Mouse (Mus musculus) kidney, embryonic 16.5 days (tissue): Measurements from ENCODE around the gene Tex33. TPM values are rescaled to one million over a fixed set of nuclear protein-coding genes. Genes with fewer than 3 reads are reported as not detected.

Source experiments
- ATAC-seq: fragments of 200-750 bp; cut with Nextera tagmentation; 2 replicates; pipeline ENCODE4 v1.8.0; 2017; ENCODE audit warnings: moderate TSS enrichment; ENCODE audit not compliant: low FRiP score, low TSS enrichment
- H3K27ac ChIP-seq: fragments of 300-500 bp; sonication (generic); 2 replicates; pipeline ENCODE4 v1.5.1; 2014; ENCODE audit warnings: low read length
- H3K27me3 ChIP-seq: fragments of 300-500 bp; sonication (generic); 2 replicates; pipeline ENCODE4 v1.6.1; 2014; ENCODE audit warnings: low read length, control low read depth, mixed read lengths; ENCODE audit not compliant: insufficient read depth
- H3K36me3 ChIP-seq: fragments of 300-500 bp; sonication (generic); 2 replicates; pipeline ENCODE4 v1.6.1; 2014; ENCODE audit warnings: low read length, control low read depth, mixed read lengths; ENCODE audit not compliant: insufficient read depth
- H3K4me1 ChIP-seq: fragments of 300-500 bp; sonication (generic); 2 replicates; pipeline ENCODE4 v1.6.1; 2014; ENCODE audit warnings: low read length, control low read depth, mixed read lengths; ENCODE audit not compliant: insufficient read depth
- H3K4me2 ChIP-seq: fragments of 300-500 bp; sonication (generic); replicated peaks from 2 replicates; pipeline ENCODE4 v1.6.1; 2014; ENCODE audit warnings: low read depth, low read length
- H3K4me3 ChIP-seq: fragments of 300-500 bp; sonication (generic); 2 replicates; pipeline ENCODE4 v1.5.1; 2014; ENCODE audit warnings: mild to moderate bottlenecking, low read length
- H3K9ac ChIP-seq: fragments of 300-500 bp; sonication (generic); replicated peaks from 2 replicates; pipeline ENCODE4 v1.6.1; 2014; ENCODE audit warnings: low read length
- H3K9me3 ChIP-seq: fragments of 300-500 bp; sonication (generic); 2 replicates; pipeline ENCODE4 v1.6.1; 2016; ENCODE audit warnings: low read length, control low read depth
- WGBS: fragments of 180-500 bp; shearing (Covaris S2); extraction: QIAGEN DNeasy Blood & Tissue Kit; methylation state at CpG from one replicate; pipeline ENCODE4 v1.1.7; 2014; 5-methylcytosine and 5-hydroxymethylcytosine counted together
- polyA plus RNA-seq: library from polyadenylated mRNA; unstranded; fragments of >200 nt; fragmentation: Nextera tagmentation; extraction: Ambion mirVana; gene quantifications from 2 replicates; pipeline ENCODE4 v1.2.1, GENCODE M21; 2015

Gene Tex33
- polyA plus RNA-seq, 1 experiment from 2014 or later: not detected

DNA sequence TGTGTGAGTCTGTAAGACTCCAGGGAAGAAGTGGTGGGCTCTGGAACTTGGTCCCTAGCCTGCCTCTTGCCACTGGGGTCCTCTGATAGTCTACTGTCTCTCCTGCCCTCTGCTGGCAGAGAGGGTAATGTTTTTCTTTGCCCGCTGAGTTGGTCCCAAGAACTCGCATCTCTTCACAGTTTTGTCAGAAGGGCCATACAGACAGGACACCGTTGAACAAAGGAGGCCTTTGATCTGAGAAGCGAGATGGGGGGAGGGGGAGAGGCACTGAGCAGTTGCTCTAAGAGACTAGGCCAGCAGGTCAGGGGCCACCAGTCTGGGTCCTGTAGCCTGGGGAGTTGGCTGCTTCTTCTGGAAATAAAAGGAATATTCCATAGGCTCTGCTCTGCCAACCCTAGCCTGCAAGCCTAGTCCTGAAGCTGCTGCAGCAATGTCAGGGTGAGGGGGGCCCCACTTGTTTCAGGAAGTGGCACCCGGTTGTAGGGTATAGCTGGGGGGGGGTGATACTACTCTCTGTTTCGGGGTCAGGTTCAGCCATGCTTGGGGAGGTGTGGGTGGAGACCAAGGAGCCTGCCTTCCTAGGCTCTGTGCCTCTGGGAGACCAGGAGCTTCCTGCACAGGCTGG is 39.3 kb upstream of the Tex33 start:
- Histone ChIP-seq H3K36me3 (peaks cover 11% of the 10 kb centered on the region; the same call in 1 of the 2 replicates), H3K4me3 (no peak overlapping the region), H3K9me3 (no peaks in the 10 kb centered on the region), H3K4me1 (peaks cover 42% of the 10 kb centered on the region), H3K27ac (no peak overlapping the region), H3K4me2 (no peak overlapping the region), H3K9ac (no peak overlapping the region), H3K27me3 (no peaks in the 10 kb centered on the region)
- ATAC-seq: no peak
- WGBS: 25% methylated on average over 6 of the region's 6 CpGs

DNA sequence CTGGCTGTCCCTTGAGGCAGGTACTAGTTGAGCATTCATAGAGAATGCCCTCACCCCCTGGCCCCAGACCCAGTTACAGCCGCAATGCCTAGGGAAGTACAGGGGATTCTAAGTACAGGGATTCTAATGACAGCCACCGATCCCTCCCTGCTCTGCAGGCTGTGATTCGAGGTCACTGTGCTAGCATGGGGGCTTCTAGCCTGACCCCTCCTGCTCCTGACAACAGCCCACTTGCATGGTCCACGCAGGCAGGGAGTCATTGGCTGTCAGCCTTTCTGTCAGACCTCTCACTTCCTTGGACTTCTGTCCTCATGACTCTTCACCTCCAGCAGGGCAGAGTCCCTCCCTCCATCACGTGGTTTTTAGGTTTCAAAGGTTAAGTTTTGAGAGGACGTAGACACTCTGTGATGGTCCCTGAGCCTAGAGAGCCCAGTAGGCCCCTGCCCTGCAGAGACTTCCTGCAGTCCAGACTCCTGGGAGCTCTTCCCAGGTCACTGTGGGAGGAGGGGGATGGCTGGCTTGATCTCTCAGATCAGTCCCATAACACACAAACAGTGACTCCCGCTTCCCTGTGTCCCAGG is 35.9 kb upstream of the Tex33 start:
- no peaks in the 10 kb centered on the region for H3K9me3 ChIP-seq
- H3K36me3 ChIP-seq: peaks cover 11% of the 10 kb centered on the region; the same call in 1 of the 2 replicates
- no peak overlapping the region for H3K4me2 ChIP-seq
- 65% methylated on average over 7 of the region's 7 CpGs for WGBS
- peaks cover 42% of the 10 kb centered on the region for H3K4me1 ChIP-seq
- H3K4me3 ChIP-seq: no peak overlapping the region
- H3K27ac ChIP-seq: peak overlapping the region; percentile 43
- no peaks in the 10 kb centered on the region for H3K27me3 ChIP-seq
- 0 out of 2 replicates have a peak overlapping the region, but pooled peaks have one; percentile 34 for H3K9ac ChIP-seq
- no peak for ATAC-seq

DNA sequence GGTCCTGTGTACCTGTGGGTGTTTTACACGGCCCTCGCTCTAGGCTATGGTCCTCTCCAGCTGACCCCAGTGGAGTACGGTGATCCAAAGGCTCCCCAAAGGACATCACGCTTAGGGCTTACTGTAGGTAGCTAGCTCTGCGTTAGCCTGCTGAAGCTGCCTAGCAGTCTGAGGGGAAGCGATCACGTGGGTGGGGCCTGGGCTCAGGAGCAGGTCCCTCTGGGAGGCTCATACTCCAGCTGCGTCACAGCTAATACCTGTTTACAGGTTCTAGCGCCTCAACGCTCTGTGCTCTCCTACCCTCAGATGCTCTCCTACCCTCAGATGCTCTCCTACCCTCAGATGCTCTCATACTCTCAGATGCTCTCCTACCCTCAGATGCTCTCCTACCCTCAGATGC is 35.2 kb upstream of the Tex33 start:
- Histone ChIP-seq H3K4me1 (peaks cover 35% of the 10 kb centered on the region), H3K36me3 (peaks cover 9% of the 10 kb centered on the region; the same call in 1 of the 2 replicates), H3K9ac (no peak overlapping the region), H3K9me3 (no peaks in the 10 kb centered on the region), H3K4me3 (no peak overlapping the region), H3K4me2 (no peak overlapping the region), H3K27me3 (no peaks in the 10 kb centered on the region), H3K27ac (no peak overlapping the region; the same call in 1 of the 2 replicates)
- no peak for ATAC-seq
- WGBS: 86% methylated on average over 10 of the region's 10 CpGs

GRCm38 (mm10) chr15:78429871-78430622 is 34.3 kb upstream of the Tex33 start:
- Histone ChIP-seq H3K27ac (peak overlapping the region; percentile 77), H3K4me3 (peak overlapping the region; percentile 82; the same call in 1 of the 2 replicates), H3K27me3 (no peaks in the 10 kb centered on the region), H3K4me2 (peak overlapping the region; percentile 83), H3K9me3 (no peaks in the 10 kb centered on the region), H3K4me1 (peaks cover 28% of the 10 kb centered on the region), H3K36me3 (peaks cover 6% of the 10 kb centered on the region; the same call in 1 of the 2 replicates), H3K9ac (peak overlapping the region; percentile 20; the same call in 1 of the 2 replicates)
- no peak for ATAC-seq
- 58% methylated on average over 13 of the region's 13 CpGs for WGBS

DNA sequence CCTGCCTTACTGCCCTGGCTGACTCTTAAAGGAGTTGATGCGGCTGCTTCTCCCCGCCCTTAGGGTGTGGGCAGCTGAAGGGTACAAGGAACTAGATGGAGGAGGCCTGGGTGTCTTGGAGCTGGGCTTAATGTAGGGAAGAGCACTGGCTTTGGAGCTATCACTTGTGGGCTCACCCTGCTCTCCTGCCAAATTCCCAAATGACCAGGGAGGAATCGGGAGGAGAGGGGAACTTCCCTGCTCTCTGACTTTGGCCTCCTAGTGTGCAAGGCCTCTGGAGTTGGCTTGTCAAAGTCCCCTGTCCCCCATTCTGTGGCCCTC is 33.4 kb upstream of the Tex33 start:
- 9% methylated on average over 3 of the region's 3 CpGs for WGBS
- ATAC-seq: no peak; the same call in 1 of the 2 replicates
- Histone ChIP-seq H3K36me3 (peaks cover 5% of the 10 kb centered on the region; the same call in 1 of the 2 replicates), H3K4me1 (peaks cover 28% of the 10 kb centered on the region), H3K4me2 (peak overlapping the region; percentile 83), H3K27ac (peak overlapping the region; percentile 77), H3K9ac (peak overlapping the region; percentile 76), H3K4me3 (peak overlapping the region; percentile 82), H3K27me3 (no peaks in the 10 kb centered on the region), H3K9me3 (no peaks in the 10 kb centered on the region)

DNA sequence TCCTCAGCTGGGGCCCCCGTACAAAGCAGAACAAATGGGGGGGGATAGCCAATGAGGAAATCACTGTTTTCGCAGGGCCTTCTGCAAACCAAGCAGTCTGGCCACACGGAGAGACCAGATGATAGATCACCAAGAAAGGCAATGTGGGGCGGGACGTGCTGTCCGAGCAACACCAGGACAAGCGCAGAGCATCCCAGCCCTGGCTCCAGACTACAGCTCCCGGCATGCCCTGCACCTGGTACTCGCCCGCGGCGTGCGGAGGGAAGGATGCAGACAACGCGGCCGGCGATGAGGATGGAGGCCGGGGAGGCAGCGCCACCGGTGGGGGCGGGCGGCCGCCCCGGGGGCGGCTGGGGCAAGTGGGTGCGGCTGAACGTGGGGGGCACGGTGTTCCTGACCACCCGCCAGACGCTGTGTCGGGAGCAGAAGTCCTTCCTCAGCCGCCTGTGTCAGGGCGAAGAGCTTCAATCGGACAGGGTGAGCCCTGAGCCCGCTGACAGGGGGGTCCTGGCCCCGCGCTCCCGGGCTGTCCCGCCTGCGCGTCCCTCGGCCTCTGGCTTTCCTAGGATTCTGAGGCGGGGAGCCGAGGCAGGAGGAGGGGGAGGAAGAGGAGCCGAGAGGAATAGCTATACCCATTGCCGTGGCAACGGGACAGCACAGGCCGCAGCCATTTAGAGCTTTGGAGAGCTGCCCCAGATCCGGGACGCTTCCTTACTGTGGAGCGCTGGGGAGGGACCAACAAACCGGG is 32.9 kb upstream of the Tex33 start, which contains the start of gene Kctd17:
Gene Kctd17, plus strand, starts transcription at position 174 of the 748 bp plus-strand sequence.
- WGBS: under 1% methylated on average over 50 of the region's 52 CpGs
- no peaks in the 10 kb centered on the region for H3K27me3 ChIP-seq
- peak; percentile 87 for ATAC-seq

DNA sequence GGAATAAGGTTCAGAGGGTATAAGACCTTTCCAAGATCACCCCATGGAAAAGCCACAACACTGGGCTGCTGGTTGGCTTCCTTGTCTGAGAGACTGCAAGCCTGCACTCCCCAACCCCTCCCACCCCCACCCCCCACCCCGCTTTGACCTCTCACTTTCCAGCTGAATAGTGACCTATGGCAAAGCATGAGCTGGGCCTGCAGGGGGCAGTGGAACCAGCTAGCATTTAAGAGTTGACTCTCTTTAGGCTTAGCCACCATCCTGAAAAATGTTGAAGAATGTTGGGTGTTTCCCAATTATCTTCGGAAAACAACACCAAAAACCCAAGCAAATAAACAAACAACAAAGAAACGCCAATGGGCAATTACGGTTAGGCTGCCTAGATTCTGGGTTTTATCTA is 29.5 kb upstream of the Tex33 start:
- WGBS: 74% methylated on average over 4 of the region's 4 CpGs
- H3K4me3 ChIP-seq: no peak overlapping the region
- peaks cover 18% of the 10 kb centered on the region for H3K4me1 ChIP-seq
- no peak for ATAC-seq
- H3K27me3 ChIP-seq: no peaks in the 10 kb centered on the region
- no peak overlapping the region for H3K4me2 ChIP-seq
- no peaks in the 10 kb centered on the region for H3K9me3 ChIP-seq
- H3K27ac ChIP-seq: no peak overlapping the region
- H3K36me3 ChIP-seq: no peaks in the 10 kb centered on the region
- H3K9ac ChIP-seq: no peak overlapping the region

More for the DNA sequence above, 32.9 kb upstream of the Tex33 start, which contains the start of gene Kctd17:
- H3K4me1 ChIP-seq: peaks cover 28% of the 10 kb centered on the region
- H3K4me3 ChIP-seq: peak within 1 kb of the TSS; percentile 82
- H3K27ac ChIP-seq: peak within 1 kb of the TSS; percentile 77
- H3K9ac ChIP-seq: peak within 1 kb of the TSS; percentile 76
- 0 out of 2 replicates have a peak, but pooled peaks cover 2% of the 10 kb centered on the region for H3K36me3 ChIP-seq
- H3K4me2 ChIP-seq: peak within 1 kb of the TSS; percentile 83
- no peaks in the 10 kb centered on the region for H3K9me3 ChIP-seq

GRCm38 (mm10) chr15:78424507-78424906 is 28.8 kb upstream of the Tex33 start:
- Histone ChIP-seq H3K27ac (no peak overlapping the region), H3K36me3 (no peaks in the 10 kb centered on the region), H3K27me3 (no peaks in the 10 kb centered on the region), H3K4me2 (no peak overlapping the region), H3K4me3 (no peak overlapping the region), H3K9me3 (no peaks in the 10 kb centered on the region), H3K9ac (no peak overlapping the region), H3K4me1 (peaks cover 11% of the 10 kb centered on the region)
- WGBS: 18% methylated on average over 11 of the region's 11 CpGs
- no peak for ATAC-seq
